Mouse (Mus musculus): ENCODE results near the gene Nos1ap.

The Nos1ap gene

DNA sequence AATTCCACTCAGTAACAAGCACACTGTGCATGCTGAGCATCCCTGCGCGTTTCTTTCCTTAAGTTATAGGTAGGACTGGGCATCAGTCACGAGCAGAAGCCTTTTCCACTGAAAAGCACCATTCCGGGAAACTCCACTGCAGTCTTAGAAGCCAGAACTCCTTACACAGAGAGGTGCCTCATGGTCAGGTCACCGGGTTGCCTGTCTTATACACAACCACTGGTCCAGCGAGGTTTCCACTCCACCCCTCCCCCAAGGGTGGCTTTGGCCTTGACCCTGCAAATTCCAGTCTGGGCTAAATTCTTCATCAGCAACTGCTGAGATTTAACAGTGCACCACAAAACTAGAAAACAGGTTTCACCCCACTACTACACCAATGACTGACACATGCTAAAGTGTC, 1.3 kb downstream of the Nos1ap start:
- no peak for DNase-seq (ENCODE audit: low read depth)

DNA sequence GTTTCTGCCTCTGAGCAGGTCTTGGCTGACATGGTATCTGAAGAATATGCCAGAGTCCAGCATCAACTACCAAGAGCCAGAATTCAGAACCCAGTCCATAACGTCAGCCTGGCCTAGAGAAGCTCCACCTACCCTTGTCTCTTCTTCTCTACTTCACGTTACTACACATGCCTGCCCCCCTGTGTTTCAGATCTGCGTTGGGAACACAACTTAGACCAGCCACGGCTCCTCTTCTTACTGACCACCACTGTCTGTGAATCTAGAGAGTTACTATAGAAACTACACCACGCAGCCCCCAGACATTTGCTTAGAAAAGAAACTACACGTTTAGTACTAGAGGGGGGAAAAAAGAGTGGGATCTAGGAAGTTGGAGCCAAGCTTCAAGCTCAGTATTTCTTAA, 2.9 kb downstream of the Nos1ap start:
- DNase-seq (ENCODE audit: low read depth): no peak

DNA sequence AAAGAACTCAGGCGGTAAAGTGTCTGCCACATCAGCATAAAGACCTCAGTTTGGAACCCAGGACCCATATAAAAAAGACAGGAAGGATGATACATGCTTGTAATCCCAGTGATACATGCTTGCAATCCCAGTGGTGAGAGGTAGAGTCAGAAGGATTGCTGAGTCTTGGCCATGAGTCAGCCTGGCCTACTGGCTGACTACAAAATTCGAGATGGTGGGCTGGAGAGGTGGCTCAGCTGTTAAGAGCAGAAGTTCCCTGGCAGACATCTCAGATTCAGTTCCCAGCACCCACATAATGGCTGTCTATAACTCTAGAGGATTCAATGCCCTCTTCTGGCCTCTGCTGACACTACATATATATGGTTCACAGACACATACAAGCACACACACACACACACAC, 5.7 kb downstream of the Nos1ap start:
- DNase-seq (ENCODE audit: low read depth): no peak

DNA sequence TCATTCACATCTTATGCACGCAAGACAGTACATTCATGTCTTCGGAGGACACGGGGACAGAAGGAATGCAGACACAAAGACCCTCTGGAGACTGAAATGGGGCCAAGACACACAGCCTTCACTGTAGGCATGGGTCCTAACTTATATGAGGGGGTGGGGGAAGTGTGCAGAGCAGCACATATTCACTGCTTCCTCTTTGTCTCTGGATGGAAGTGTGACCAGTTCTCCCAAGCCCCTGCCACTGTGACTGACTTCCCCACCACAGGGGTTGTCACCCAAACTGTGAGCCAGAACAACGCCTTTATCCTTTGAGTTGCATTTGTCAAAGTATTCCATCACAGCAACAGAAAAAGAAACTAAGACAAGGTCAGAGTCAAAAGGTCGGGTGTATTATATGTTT, 7.3 kb downstream of the Nos1ap start:
- no peak for DNase-seq (ENCODE audit: low read depth)

- DNase-seq (ENCODE audit: low read depth): no peak
Measured at GRCm38 (mm10) chr1:170580485-170581110, 9.1 kb downstream of the Nos1ap start.

DNA sequence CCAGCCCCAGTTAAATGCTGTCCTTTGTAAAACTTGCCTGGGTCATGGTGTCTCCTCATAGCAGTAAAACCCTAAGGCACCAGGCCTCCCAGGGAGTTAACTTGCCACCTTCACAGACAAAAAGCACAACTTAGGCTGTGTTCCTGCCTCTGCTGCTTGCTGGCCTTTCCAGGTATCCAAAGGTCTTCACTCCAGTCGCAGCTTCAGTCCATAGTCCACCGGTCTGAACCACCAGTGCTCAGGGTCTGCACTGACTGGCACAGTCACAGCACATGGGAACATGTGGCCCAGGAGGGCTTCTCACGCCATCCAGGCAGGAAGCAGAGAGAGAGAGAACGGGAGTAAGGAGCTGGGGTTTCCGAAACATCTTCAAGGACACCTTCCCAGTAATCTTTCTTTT, 10.2 kb downstream of the Nos1ap start:
- DNase-seq (ENCODE audit: low read depth): no peak

DNA sequence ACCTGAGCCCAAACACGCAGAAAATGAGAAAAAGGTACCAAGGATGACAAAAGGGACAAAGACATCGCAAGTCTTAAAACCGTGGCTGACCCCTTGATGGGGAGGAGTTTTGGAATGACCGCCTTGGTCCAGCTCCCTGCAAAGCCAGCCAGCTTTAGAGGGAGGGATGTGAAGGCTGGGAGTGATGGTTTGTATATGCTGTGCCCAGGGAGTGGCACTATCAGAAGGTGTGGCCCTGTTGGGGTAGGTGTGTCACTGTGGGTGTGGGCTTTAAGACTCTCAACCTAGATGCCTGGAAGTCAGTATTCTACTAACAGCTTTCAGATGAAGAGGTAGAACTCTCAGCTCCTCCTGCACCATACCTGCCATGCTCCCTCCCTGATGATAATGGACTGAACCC, 10.6 kb downstream of the Nos1ap start:
- DNase-seq (ENCODE audit: low read depth): no peak

DNA sequence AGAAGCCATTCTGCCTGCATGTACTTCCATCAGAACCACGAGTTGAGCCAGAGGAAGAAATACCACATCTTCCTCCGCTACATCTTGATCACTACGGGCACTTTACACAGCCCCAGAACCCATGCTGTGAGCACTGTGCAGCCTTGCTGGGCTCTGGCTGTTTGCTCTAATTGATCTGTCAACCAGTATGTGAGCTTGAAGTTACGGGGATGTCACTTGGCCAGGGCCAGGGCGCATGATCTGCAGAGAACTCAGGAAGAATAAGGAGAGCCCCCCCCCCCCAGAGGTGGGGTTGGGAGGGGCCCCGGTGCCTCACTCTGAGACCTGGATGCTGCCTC, 13.0 kb downstream of the Nos1ap start:
- no peak for DNase-seq (ENCODE audit: low read depth)

DNA sequence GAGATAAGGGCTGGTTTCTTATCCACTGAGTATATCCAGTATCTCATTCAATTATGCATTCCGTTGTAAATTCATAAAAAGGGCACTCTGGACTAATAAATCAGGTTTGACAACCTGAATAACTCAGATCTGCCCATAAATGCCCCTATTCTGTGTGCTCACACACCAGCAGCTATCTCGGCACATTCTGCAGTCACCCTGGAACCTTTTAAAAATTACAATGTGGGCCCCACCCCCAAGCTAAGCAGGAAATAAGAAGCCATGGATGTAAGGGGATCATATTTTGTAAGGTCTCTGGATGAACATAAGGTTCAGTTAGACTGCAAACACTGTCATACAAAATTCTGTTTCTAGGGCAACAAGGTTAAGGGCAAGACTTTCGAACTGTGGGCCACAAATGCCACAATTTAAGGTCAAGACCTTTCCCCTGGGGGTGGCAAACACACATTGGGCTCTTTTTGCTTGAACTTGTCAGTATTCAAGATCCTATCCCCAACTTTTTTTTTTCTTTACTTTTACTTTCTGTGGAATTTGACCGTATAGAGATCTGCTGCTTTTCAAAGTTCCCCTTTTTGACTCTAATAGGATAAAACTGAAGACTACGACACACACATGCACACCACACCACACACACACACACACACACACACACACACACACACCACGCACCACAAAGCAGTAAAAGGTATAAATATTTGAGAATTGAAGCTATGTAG, 13.5 kb downstream of the Nos1ap start:
- DNase-seq (ENCODE audit: low read depth): no peak

GRCm38 (mm10) chr1:170573117-170573516, 16.5 kb downstream of the Nos1ap start:
- DNase-seq (ENCODE audit: low read depth): no peak

GRCm38 (mm10) chr1:170566969-170567368, 22.7 kb downstream of the Nos1ap start:
- DNase-seq (ENCODE audit: low read depth): no peak

- no peak for DNase-seq (ENCODE audit: low read depth)
Measured at GRCm38 (mm10) chr1:170566538-170566937, 23.1 kb downstream of the Nos1ap start.

DNA sequence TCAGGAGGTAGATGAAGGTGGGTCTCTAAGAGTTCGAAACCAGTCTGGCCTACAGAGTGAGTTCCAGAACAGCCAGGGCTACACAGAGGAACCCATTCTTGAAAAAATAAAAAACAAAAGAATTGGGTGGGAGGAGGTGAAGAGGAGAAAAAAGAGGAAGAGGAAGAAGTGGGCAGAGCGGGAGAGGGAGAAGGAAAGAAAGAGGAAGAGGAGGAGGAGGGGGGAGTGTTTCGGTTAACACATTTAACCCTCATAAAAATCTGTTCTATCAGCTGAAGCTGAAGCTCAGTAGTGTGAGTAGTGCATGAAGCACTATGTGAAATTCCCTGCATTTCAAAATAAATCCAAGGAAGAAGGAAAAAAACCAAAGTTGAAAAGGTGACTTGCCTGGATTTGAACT, 24.7 kb downstream of the Nos1ap start:
- no peak for DNase-seq (ENCODE audit: low read depth)

GRCm38 (mm10) chr1:170562431-170562830, 27.2 kb downstream of the Nos1ap start:
- DNase-seq (ENCODE audit: low read depth): no peak

DNA sequence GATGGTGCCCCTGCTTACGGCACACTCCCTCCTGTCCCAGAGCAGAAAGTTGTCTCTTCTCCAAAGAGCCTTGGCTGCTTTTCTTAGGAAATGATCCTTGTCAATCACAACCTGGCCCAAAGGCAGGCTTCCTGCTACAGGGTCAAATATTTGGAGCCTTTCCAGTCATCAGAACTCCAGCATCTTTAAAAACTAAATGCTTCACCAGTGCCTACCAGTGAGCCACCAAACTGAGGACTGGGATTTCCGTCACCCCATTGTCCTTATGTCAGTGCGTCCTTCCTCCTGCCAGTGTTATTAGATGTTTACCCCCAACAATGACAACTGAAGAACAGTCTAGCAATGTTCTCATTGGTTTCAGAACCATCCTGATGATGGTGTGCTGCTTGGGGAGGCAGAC, 28.9 kb downstream of the Nos1ap start:
- no peak for DNase-seq (ENCODE audit: low read depth)

GRCm38 (mm10) chr1:170557962-170558361, 31.7 kb downstream of the Nos1ap start:
- DNase-seq (ENCODE audit: low read depth): no peak

DNA sequence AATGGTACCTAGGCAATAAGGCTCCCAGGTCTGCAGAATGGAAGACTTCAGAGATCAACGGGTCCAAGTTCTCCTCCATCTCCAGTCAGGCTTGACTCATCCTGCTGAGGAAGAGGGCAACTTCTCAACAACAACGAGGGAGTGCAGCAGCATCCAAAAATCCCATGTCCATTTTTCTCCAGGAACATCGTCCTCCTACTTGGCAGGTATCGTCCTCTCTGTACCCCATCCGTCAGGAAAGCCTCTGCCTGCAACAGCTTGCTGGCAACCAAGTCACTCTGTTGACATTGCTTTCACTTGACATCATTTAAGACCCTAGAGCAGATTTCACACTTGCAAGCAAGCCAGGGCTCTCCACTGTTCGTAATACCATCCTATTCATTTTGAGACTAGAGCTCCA, 33.0 kb downstream of the Nos1ap start:
- no peak for DNase-seq (ENCODE audit: low read depth)

DNA sequence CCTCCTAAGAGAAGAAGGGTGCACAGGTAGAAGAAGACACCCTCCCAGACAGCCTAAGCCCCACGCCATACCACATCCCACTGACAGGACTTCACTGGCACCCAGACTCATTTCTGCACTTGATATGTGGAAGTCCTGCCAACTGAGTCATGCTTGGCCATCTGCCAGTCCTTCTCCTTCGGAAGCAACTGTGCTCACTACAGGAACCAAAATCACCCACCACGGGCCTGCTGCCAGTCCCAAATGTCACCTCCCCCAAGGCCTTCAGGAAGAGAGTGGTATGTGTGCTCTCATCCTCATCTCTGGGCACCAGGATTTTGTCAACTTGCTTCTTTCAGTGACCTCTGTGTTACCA, 34.7 kb downstream of the Nos1ap start:
- DNase-seq (ENCODE audit: low read depth): no peak

GRCm38 (mm10) chr1:170554235-170554938, 35.3 kb downstream of the Nos1ap start:
- no peak for DNase-seq (ENCODE audit: low read depth)

DNA sequence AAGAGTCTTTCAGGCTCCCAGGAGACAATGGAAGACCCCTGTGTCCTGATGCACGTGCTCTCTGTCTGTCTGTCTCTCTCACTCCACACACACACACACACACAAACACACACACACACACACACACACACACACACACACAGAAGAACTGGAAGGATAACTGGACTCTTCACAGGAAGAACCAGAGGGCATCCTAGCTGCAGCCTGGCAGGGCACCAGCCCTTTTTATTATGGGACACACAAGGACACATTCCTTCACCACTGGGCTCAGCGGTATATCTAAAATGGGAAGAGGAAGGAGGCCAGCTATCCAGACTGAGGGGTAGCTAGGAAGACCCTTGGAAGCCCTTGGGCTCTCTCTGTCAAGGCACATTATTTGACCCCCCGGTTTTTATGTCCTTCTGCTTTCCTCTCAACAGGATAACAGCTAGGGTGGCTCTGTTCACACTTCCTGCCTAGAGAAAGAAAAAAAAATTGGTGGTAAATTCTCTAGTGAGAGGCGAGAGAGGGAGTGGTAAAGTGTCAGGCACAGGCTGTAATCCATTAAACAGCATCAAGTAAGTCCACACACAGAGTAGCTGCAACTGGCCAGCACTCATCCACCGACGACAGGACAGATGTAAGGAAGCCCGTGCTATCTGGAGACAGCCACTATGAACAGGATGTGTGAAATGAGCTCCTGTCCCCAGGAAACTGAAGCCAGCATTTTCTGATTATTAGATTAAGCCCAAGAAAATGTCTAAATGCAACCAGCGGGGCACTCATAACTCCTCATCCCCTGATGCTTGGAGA, 38.8 kb downstream of the Nos1ap start:
- DNase-seq (ENCODE audit: low read depth): no peak

DNA sequence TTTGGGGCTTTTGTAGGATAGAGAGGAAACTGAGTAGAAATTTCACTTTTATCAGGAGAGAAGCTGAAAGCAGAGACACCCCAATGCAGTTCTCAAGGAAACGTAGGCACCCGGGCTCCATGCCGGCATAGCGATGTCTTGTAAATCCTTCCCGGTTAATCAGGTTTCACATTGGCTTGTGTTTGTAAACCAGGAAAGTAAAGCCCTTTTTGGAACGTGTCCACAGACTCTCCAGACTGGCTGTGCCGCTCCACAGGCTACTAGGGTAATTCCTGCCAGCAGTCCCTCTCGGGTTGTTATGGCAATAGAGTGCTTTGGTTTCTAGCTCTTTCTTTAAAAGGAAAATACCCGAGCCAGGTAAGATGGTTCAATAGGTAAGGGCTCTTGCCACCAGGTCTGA, 40.6 kb downstream of the Nos1ap start:
- DNase-seq (ENCODE audit: low read depth): no peak

GRCm38 (mm10) chr1:170548192-170548795, 41.4 kb downstream of the Nos1ap start:
- DNase-seq (ENCODE audit: low read depth): no peak
